Mouse (Mus musculus) thymus, postnatal 0 days (tissue): ENCODE measurements at regions not wholly inside any gene's neighbourhood (a gene's known extent, or its start where the extent isn't known, plus 50 kb on each side); places are given as distances from the start of the nearest gene placed in this dataset.
A peak's percentile ranks its signal among the peaks of the same experiment; 100 is the strongest.

Source experiments
- DNase-seq: peaks from one replicate; pipeline ENCODE4 v3.0.0-alpha.2; 2015; ENCODE audit warnings: low spot score

DNA sequence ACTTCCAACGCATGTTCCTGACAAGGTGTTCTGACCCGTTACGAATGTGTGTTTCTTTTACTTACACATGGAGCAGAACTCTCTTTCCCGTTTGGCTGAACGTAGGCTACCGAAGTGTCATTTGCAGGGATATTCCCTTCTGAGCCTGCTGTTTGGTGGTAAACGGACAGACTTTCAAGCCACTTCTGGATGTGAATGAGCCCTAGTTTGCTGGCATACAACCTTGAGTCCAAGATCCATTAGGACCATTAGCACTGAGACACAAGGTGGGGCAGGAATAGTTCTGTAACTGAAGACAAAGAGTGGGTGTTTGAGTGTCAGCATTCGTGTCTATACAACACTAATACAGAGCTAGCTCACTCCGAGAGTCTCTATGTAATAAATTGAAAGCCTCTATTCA, 113.3 kb upstream of the Rmdn2 start:
- no peak for DNase-seq

DNA sequence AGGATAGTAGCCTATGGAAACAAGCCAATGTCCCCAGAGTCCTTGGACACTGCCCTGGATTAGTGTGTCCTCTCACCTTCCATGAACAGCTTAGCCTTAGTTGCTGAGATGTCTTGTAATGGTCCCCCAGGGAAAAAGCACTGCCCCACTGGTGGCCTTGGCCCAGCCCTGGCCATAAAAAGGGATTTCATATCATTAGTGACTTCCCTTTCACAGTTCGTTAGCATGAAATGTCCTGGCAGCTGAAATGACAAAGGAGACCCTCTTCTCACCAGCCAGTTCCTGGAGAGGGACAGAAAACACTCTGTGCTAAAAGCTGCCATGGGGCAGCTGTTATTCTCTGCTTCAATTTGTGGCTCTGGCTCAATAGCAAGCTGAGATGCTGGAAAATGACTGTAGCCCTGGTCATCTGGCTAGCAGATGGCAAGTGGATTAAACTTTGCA, 110.6 kb upstream of the Rmdn2 start:
- DNase-seq, result no peak

DNA sequence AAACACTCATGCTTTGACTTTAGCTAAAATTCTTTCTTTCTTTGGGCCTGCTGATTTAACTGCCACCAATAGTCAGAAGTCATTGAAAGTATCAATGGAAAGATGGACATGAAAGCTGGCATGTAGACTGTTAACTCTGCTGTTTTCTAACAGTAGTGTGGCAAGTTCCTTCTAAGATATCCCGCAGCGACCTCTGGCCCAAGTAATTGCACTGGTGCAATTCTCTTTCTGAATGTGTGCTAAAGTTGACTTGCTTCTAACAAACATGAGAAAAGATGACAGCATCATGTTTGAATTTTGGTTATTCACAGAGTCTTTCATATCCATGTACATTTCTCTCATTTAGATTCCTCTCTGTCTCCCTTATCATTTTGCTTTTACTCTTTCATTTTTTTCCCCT, 109.7 kb upstream of the Rmdn2 start:
- DNase-seq, result no peak

DNA sequence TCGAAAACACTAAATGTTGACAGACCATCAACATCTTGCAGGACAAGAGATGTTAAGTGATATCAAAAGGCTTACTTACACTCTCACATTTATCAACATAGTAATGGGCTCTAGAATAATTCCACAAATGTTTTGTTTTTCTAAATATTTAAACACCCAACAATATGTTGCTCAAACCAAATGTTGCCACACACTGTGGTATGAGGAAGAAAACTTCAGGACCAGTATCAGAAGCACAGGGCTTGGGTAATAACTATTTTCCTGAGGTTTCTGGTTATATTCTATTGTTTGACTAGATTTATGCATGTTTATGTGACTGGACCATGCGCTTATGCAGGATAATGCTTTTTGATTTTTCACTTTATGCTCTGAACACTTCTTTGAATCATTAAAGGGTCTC, 108.6 kb upstream of the Rmdn2 start:
- DNase-seq, result no peak

DNA sequence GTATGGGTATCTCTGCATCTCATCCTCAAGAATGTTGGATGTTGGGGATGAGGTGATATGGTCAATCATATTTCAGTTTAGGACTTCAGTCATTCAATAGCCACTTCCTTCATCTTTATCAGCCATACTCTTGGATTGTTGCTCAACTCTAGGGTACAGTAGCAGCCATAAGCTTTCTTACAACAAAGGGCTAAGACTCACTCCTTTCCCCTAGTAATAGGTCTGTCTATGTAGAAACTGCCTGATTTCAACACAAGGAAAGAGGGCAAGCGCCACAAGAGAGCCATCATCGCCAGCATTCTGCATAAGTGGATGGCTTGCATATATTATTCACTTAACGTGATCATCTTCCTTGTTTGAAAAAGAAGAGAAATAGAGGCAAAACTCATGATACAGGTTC, 107.5 kb upstream of the Rmdn2 start:
- DNase-seq, result no peak

- DNase-seq, result no peak
Measured at GRCm38 (mm10) chr17:79505565-79505964, 106.1 kb upstream of the Rmdn2 start.

DNA sequence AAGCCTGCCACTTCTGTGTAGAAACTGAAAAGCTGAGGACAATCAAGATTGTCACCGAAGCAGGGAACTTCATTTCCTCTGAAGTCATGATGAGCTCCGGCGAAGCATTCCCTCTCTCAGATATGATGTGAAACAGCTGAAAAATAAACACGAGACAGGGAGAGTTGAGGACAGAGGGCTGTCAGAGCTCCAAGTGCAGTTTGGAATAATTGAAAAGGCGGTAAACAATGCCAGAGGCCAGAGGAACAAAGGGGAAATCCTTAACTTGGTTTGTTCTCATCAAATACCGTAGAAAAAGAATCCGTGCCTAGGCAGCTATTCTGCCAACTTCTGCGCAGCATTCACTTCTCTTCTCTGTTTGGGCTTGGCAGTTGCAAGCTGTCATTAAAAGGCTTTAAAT, 102.4 kb upstream of the Rmdn2 start:
- DNase-seq, result no peak

DNA sequence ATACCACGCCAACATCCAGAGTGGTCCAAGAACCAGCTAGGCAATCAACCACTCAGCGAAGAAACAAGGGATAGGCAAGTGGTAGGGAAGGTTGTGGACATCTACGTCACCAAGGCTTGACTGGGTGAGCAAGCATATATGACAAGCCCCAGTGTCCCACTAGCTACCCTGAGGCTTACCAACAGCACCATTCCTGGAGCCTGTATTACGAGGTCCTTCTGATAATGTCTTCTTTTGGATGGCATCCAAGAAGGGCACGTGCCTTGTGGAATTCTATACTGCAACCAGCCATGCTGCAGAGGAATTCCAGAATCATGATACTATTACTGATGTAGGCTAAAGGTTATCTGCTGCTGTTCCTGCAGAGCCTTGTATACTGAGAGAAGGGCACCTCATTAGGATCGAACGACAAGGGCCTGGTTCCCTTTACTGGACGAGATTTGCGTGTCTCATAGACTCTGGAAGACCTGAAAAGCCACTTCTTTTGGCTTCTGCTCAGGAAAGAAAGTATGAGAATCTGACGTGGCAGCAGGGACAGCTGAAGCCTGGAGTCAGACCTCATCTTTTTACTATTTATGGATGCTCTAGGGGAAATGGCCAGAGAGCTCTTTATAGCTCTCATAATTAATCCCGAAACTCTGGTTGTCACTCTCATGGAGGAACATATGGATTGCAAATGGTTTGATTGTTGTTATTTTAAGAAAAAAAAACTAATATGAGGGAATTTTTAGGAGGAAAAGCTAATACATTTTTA, 101.5 kb upstream of the Rmdn2 start:
- DNase-seq, result no peak

DNA sequence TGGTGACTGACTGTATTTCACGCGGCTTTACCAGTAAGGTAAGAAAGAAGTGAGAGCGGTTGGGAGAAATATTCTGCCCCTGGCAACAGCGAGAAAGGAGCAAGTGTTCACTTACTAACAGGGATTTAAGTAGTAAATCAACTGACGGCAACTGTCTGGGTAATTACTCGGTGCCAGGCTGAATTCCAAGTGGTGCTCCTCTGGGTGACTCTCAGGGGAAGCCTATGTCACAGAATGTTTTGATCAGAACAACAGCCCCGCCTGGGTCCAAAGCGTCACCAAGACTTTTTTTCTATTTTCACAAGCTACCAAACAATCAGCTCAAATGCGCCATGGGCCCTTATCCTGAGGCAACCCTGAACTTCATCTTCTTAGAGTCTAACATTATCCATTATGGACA, 100.4 kb upstream of the Rmdn2 start:
- DNase-seq, result no peak

DNA sequence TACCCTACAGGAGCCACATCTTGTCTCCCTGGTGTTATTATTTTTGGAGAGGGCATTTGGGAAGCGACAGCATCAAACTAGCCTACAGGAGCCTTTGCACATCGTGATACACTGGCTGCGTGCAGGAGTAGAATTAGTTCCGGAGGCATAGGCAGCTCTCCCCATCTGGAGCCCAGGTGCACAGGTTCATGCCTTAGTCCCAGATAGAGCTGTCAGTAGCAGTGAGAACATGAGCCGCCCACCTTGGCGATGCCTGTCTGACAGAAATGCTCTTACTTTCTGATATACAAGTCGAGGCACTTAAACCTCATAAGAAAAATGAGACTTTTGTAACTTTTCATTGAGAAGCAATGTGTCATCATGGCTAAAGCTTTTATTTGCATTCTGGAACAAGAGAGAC, 97.6 kb upstream of the Rmdn2 start:
- DNase-seq, result no peak

- DNase-seq, result peak; percentile 7
Measured at GRCm38 (mm10) chr17:79518185-79518584, 93.5 kb upstream of the Rmdn2 start.

DNA sequence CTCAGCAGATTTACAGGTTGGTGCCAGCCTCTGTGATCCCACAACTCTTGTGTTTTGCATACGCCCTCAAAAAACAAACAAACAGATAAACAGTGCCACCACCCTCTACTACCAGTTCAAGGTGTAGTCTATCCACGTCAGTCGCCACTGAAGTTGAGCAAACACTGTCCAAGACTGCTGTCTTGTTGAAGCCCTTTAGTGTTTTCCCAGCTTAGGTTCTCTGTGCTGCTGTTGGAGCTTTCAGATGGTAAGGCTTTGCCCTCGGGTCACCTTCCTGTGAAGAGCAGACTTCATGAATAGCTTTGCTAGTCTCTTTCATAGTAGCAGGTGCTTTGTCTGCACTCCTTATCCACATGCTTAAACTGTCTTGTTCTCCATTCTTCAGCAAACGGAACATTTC, 93.0 kb upstream of the Rmdn2 start:
- no peak for DNase-seq

DNA sequence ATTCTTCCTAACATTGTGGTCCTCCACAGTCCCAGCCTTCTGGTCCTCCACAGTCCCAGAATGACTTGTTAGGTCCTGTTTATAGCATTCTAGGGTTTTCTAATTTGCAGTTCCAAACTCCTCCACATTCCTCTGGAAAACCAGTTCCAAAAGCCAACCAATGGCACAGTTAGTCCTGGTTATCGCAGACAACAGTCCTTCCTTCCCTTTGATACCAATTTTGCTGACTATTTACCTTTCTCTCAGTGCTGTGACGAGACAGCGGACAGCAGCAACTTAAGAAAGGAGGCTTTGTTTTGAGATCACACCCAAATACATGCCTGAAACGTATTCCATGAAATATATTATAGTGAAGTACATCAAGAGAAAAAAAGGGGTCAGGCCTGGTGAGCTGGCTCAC, 92.3 kb upstream of the Rmdn2 start:
- no peak for DNase-seq

- DNase-seq, result no peak
Measured at GRCm38 (mm10) chr17:79520283-79520682, 91.4 kb upstream of the Rmdn2 start.

DNA sequence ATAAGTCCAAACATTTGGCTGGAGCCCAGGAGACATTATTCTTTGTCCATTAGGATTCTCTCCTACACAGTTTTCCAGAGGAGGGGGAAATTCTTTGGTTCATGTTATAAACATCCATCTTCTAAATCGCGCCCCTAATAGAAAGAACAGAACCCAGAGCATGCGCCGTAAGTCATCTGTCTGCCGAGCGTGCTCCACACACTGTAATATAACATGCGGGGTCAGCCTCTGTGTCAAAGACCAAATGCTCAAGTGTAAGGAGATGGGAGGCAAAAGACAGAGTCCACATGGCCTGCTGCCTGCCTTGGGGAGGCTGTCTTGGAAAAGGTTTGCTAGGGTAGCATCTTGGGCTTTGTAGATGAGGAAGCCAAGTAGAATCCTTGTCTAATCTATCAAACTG, 90.0 kb upstream of the Rmdn2 start:
- DNase-seq, result no peak

- DNase-seq, result no peak
Measured at GRCm38 (mm10) chr17:79523230-79523629, 88.4 kb upstream of the Rmdn2 start.

DNA sequence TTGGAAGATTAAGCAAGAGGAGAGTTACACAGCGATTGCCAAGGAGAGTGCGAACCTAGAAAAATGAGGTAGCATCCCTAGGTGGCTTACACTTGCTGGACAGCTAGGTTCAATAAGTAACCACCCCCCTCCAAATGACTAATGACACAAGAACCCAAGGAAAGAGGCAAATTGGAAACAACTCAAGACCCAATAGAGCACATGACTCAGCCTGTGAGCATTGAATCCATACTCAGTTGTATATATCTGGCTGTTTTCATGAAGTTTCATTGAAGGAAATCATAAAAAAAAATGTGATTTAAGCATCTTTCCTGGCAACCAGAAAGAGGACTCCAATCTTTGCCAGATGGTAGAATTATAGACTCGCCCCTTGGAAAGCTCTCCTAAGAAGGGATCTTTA, 84.3 kb upstream of the Rmdn2 start:
- DNase-seq, result no peak

- DNase-seq, result no peak
Measured at GRCm38 (mm10) chr17:79536549-79536948, 75.1 kb upstream of the Rmdn2 start.

DNA sequence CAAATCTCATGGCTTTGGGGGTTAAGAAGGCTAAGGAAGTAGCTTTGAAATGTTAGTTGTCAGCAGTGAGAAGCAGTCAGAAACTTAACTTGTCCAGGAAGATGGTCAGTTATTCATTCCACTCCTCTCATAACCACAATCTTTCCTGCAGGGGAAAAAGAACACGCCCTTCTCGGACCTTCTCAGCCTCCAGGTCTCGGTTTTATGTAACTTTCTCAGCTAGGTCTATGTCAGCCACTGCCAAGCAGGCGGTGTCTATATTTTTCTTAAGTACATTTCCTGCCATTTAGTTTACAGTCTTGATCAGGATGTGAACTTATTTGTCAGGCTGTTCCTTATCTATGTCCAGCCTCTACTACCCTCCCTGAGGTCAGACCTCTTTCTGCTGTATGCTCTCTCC, 72.9 kb upstream of the Rmdn2 start:
- DNase-seq, result no peak

DNA sequence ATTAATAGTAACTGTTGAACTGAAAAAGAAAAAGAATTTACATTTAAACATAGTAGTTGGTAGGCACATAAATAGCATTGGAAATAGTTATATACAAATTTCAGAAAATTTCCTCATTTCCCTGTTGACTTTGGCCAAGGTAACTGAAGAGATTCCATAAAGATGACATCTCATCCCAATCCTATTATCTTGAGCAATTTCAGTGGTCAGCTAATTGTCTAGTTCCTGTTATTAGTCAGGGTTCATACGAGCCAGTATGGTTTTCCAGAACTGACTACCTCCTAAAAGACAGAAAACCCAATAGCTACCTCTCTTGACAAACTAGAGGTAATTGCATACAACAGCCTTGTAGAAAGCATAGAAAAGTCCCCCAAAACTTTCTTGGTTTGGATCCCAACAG, 71.6 kb upstream of the Rmdn2 start:
- no peak for DNase-seq

- no peak for DNase-seq
Measured at GRCm38 (mm10) chr17:79540511-79540910, 71.2 kb upstream of the Rmdn2 start.

DNA sequence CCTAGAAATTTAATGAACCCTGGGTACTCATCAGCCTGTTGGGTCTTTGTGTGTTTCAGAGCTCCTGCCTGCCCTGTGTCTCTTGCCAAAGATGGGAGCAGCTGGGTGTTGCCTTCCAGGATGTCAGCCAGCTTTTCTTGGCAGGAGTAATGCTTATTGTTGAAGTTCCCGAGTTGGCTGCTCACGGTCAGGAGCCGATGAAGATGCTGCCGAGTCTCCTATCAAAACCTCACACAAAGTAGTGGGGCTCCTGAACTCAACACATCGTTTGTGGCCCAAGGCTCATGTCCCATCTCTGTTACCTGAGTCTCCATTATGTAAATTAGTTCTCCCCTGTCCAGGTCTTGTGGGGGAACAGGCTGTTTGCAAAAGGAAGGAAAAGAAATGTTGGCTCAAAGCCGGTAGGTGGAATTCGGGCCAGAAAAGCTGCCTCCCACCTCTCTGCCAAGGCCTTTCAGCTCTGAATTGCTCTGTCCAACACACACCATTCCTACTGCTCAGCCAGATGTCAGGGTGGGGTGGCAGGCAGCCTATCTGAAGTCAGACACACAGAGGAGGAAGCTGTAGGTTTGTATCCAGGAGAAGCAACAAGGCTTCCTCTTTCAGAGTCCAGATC, 67.6 kb upstream of the Rmdn2 start:
- DNase-seq, result no peak

- DNase-seq, result no peak
Measured at GRCm38 (mm10) chr17:79545878-79546277, 65.8 kb upstream of the Rmdn2 start.
